Mouse (Mus musculus) ZHBTc4 (cell line): ENCODE results near the gene Limk2.

Source experiments
- DNase-seq: peaks from one replicate; pipeline ENCODE4 v3.0.0-alpha.2; 2011; ENCODE audit warnings: low read depth, low spot score

Gene Limk2

DNA sequence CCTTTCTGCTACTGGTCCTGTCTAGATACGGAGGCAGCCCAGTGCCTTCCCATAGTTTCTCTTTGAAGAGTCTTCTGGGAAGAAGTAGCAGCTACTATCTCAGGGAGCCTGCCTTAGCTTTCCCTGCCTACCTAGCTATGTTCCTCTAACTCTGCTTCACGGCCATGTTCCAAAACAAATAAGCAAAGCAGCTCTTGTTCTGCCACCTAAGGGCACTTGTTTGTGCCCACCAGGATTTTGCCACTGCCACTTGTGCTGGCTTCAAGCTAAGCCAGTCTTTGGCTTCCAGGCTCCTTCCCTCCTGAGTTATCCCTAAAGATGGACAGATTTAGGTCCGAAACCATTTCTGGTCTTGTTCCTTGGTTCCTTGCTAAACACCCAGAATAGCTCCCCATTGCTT lies 3.1 kb upstream of the Limk2 start:
- DNase-seq: no peak

GRCm38 (mm10) chr11:3408131-3408996 lies 625 bp downstream of the Limk2 start:
- DNase-seq: peak; percentile 41

- DNase-seq: no peak
Measured at GRCm38 (mm10) chr11:3404287-3405047, 4.5 kb downstream of the Limk2 start.

- no peak for DNase-seq
Measured at GRCm38 (mm10) chr11:3403024-3403423, 6.0 kb downstream of the Limk2 start.

- DNase-seq: no peak
Measured at GRCm38 (mm10) chr11:3398318-3398717, 10.7 kb downstream of the Limk2 start.

DNA sequence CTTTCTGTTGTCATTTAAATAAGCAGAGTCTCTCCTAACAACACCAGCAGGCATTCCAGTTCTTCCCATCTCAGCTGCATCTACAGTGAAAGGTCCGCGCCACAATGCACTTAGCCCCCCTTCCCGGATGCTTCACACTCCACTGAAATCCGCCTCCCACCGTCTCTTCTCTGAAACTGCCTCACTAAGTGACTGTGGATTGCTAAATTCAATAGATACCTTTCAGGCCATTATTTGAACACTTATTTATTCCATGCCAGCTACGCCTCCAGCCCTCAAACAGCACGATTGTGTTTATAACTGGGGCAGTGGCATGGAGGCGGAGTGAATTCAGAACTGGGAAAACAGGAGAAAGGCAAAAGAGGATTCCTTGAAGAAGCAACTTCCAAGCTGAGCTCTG lies 12.4 kb downstream of the Limk2 start:
- DNase-seq: peak; percentile 29

- peak; percentile 61 for DNase-seq
Measured at GRCm38 (mm10) chr11:3396091-3396490, 12.9 kb downstream of the Limk2 start.

DNA sequence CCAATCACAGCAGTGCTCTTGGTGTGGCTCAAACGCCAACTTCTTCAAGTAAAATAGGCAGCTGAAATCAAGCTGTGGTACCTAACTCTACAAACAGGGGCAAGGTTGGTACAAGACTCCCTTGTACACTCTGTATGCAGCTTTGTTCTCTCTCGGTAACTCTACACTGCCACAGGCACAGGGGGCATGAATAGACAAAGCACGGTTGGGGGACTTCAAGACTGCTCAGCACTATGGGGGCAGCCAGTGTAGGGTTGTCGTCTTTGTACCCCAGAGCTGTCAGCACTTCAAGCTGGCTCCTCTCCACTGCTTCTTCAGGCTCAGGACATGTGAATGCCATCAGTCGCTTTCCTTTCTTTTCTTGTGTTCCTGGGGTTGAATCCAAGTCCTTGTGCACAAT lies 14.5 kb downstream of the Limk2 start:
- no peak for DNase-seq

DNA sequence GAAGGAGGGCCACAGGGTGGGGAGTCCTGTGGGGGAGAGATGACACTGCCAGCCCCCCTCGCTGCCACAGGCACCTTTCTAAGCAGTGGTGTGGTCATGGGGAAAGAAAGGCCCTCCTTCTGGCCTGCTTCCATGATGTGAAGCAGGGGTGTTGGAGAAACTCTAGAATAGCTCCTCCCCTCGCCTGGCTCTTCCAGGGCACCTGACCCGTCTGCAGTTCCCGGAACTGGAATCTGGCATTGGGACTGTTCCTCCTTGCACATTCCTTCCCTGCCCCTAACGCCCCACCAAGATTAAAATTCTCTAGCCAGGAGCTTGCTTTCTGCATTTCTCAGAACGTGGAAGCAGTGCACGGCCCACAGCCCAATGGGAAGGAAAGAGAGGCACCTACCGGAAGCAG lies 16.5 kb downstream of the Limk2 start:
- DNase-seq: peak; percentile 85

DNA sequence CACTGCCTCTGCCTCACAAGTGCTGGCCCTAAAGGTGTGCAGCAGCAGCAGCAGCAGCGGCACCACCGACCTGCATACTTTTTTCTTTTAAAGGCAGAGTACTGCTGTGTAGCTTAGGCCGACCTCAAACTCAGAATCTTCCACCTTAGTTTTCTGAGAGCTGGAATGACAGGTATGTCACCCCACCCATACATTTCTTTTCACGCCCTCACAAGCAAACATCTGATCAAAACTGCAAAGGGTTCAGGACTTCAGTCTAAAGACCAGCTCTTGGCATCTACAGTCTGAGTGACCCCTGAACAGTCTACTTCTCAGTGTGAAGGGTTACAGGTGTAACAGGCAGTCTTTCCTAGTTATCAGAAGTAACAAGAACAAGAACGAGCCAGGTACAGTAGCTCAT lies 18.2 kb downstream of the Limk2 start:
- DNase-seq: peak; percentile 79

DNA sequence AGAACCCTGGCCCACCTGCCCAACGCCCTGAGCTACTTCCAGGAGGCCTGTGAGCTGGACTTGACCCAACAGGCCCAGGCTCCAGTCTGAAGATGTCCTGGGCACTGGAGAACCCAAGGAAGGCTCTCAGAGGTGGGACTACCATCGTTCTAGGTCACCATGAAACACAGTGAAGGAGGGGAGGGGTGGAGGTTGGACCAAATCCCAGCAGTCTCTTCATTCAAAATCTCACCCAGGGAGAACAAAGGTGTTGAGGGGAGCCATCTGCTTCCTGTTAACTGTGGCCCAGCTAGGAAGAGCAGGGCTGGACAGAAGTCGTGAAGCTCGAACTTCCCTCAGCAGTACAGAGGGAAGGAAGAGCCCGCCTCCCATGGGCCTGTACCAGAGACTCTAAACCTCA lies 19.0 kb downstream of the Limk2 start:
- no peak for DNase-seq

- no peak for DNase-seq
Measured at GRCm38 (mm10) chr11:3387482-3388196, 21.4 kb downstream of the Limk2 start.

DNA sequence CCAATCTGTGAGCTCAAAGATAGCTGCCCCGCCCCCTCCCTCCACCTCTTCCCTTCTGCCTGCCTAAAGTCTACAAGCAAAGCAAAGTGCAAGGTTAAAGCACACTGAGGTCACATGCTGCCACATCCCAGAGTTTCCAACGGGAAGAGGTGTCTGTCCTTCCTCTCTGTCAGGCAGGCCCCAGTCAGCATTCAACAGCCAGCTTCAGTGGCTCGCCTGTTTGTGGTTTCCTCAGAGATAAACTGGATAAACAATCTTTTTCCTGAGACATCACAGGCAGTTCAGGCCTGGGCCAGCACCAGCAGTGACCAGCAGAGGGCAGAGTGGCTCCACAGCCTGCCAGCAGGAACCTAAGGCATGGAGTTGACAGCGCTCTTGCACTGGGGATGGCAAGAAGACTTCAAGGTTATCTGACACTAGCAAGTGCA lies 22.0 kb downstream of the Limk2 start:
- DNase-seq: peak; percentile 90

DNA sequence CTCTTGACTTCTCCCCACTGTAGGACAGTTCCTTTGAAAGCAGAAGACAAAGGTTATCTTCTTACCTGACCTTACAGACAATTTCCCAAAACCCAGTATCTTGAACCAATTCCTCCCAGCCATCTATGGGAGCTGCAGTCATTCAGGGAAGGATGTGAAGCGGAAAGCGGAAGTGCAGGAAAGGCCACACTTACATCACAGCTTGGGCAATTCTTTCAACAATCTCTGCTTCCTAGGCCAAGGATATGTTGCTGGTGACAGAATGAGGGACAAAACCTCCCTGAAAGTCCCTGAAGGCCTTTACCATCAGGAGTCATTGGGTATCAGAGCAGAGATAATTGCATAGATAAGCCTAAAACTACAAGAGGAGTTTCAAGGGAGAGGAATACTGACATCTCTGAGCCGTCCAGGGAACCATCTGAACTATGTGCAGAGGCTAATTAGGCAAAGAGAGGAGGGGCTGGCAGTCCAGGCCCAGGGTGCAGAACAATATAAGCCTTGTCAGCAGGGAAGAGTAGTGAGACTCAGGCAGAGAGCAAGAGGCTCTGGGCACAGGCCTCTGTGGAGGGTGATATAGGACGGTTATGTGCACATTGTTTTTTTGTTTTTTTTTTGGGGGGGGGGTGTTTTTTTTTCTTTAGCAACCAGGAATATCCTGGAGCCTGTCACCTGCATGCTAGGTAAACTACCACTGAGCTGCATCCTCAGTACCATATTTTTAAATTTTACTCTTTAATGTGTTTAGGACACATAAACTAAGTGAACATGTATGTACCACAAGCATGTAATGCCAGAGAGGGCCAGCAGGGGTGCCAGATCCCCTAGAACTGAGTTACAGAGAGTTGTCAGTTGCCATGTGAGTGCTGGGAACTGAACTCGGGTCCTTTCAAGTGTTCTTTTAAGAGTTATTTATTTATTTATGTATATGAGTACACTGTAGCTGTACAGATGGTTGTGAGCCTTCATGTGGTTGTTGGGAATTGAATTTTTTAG lies 26.1 kb downstream of the Limk2 start:
- DNase-seq: peak; percentile 67

GRCm38 (mm10) chr11:3381148-3381814 lies 27.7 kb downstream of the Limk2 start:
- DNase-seq: no peak

DNA sequence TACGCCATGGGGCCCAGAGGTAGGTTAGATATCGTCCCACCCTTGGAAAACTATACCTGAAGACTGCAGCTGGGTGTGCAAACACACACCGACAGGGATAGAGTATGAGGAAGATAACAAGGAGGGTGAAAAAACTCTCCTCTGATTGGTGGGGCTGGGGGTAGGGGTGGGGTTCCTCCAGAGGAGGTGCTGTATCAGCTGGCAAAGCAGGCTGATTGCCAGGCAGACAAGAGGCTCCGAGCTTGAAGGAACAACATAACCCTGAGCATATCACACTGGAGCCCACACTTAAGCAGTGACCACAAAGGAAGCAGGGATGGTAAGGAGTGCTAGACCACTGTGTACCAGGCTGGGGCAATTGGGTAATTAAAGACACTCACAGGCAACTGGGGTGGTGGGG lies 29.6 kb downstream of the Limk2 start:
- no peak for DNase-seq

GRCm38 (mm10) chr11:3374741-3375140 lies 34.2 kb downstream of the Limk2 start:
- DNase-seq: no peak

- DNase-seq: no peak
Measured at GRCm38 (mm10) chr11:3374293-3374645, 34.7 kb downstream of the Limk2 start.

DNA sequence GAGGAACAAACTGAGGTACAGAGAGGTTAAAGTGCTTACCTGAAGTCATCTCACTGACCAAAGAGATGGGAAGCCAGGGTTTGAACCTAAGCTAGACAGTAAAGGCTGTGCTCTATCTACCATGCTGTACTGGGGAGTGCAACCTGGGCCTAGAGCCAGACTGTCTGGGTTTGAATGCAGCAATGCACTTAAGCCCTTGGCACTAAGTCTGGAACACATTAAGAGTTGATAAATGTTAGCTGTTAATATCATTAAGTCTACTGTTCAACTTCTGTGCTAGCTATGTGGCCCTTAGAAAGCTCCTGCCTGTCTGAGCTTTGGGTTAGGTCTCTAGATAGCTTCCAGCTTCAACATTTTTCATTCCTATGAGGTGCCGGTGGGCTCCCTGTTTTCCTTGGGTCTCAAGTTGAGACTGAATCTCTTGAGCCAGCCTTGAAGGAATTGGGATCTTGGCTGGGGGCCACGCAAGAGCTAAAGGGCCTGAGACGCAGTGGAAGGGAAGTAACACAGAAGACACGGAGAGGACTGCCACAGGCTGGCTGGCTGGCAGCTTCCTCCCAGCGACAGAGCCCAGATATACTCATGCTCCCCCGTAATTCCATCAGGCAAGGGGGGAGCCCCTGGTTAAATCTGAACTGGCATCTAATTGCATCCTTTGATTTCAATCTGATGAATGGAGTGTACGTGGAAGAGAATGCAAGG lies 35.2 kb downstream of the Limk2 start:
- DNase-seq: no peak
